Mouse (Mus musculus) urinary bladder, postnatal 10 days (tissue): ENCODE data around the gene Drd2.

ENCODE experiments used
- DNase-seq: peaks from one replicate; pipeline ENCODE4 v3.0.0; 2022; ENCODE audit warnings: low spot score

Drd2 gene

DNA sequence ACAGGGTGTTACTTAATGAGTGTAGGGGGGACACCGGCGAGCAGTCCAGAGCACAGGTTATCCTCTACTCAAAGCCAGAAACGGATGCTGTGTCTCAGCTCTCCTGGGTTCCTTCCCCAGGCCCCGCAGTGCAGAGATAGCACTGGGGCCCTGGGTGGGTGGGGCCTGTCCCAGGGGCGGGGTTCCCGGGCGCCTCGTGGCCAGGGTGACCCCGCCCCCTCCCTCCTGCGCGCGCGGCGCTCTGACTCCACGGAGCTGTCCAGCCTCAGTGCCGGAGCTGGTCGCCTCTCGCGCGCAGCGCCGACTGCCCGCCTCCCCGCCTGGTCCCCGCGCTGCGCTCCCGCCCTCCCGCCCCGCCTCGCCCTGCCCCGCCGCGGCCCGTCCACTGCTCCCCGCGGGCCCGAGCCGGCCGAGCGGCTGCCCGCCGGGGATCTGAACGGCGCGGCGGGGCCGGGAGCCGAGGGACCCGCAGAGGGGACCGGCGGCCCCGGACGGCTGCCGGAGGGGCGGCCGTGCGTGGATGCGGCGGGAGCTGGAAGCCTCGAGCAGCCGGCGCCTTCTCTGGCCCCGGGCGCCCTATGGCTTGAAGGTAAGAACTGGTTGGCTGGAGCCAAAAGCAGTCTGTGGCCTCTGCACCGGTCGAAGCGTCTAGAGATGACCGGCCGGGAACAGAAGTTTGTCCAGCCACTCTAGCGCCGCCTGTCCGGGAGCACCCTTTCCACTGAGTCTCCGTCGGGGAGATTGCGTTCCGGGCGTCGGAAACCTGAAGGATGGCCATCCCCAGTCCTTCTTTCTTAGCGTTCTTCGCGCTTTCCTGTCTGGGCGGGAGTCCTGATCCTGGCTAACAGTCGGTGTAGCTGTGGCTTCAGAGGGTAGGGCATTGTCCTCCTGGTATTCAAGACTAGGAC lies at the start of gene Drd2:
TSS of gene Drd2 (plus strand) at position 492 of the 908 bp plus-strand sequence.
- DNase-seq, result no peak

DNA sequence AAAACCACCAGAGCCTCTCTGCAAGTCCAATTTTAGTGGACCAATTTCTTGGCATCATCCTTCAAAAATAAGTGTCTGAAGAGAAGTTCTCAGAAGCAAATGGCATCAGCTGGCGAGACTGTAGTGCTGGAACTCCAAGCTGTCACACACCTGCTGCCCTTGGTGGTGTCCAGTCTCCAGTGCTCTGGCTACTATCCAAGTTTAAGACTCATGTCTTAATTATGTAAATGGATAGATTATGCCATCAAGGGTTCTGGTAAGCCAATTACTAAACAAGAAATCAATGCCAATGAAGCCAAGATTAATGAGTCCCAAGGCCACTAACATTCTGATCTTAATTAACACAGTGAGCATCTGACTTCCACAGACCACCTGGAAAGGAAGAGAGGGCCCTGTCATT lies 45.3 kb upstream of the Drd2 start:
- no peak for DNase-seq

DNA sequence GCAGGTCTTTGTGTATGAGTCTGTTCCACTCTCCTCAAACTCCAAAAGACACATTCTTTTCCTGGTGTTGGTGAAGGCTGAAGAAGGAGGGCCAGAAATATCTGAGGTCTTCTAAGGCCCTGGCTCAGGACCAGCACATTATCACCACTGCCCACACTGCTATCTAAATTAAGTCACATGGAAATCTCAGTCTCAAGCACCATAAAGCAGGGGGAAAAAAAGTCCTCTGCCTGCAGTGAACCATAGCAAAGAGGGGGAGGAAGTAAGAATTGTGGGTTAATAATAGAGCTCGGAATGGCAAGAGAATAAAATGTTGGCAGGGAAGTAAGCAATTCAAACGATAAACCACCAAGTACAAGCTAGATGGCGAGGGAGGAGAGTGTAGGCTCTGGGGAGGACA lies 32.9 kb upstream of the Drd2 start:
- DNase-seq, result no peak

DNA sequence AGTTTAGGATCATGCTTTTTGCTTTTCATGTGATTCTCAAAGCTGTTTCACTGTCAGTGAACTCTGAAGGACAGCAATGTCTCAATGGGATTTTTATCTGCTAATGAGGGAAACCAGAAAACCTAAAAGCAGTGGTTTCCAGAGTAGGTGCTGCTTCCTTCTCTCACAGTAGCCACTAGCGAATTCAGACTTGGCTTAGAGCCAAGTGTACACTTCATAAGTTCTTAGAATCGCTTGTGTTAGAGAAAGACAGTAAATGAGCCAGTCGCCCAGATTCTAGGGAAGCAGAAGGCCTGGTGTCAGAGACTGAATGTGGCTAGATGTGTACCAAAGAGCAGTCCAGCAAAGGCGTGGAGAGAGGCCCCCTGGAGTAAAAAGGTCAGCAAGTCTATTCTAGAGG lies 29.6 kb upstream of the Drd2 start:
- no peak for DNase-seq

DNA sequence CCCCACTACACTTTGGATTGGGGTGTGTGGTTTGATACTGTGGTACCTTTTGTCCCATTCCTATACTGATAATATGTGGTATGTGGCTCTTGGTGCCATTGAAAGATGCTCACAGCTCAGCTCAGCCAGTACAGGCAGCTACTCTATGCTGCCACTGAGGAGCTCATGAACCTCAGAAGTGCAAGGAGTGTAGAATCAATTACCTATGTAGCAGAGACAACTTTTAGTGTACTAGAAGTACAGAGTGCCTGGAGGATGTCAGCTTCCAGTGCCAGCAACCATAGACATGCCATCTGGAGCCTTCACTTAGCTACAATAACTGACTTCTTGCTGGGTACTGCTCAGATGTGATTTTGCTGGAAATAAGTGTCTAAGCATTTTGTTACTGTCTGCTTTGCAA lies 21.8 kb upstream of the Drd2 start:
- DNase-seq, result no peak

DNA sequence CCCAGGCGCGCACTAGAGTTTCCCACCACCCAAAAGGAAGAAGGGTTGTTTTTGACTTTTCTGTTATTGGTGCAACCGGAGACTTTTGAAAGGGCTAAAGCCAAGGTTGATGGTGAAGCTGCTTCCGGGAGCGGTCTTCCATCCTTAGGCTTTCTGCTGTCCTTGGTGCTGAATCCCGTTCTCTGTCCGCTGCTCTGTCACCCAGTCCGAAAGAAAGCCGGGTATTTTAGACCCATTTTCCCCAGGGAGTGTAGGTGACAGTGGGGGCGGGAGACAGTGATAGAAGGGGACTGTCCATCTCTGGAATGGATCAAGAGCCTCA lies 578 bp downstream of the Drd2 start:
- no peak for DNase-seq

DNA sequence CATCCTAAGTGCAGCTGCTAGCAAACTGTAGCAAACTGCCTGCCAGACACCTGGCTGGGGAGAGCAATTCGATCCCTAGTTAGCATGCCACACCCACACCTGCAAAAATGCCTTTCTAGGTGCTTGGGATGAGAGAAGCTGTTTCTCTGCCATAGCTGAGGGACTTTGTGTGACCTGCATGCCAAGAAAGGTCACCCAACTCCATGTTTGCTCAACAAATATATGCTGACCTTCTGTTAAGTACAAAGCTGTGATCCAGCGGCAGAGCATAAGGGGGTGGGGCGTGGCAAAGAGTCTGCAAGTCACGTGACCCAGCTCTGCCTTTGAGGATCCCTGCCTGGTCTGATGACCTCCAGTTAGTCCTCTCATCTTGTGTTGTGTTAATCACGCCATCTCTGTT lies 25.3 kb downstream of the Drd2 start:
- no peak for DNase-seq

DNA sequence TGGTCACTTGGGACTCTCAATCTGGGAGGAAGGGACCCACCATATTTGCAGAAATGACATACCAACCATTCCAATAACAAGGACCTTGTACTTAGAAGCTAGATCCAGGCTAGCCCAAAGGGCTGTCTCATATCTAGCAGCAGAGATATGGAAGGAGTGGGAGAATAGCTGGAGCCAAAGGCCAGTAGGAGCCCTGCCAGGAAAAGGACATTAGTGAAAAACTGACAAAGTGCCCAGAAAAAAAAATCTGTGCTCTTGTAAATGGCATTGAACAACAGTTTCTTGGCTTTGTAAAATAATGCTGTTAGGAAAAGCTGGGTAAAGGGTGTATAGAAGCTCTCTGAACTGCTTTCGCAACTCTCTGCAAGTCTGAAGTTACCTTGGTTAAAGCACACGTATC lies 33.5 kb downstream of the Drd2 start:
- DNase-seq, result no peak

DNA sequence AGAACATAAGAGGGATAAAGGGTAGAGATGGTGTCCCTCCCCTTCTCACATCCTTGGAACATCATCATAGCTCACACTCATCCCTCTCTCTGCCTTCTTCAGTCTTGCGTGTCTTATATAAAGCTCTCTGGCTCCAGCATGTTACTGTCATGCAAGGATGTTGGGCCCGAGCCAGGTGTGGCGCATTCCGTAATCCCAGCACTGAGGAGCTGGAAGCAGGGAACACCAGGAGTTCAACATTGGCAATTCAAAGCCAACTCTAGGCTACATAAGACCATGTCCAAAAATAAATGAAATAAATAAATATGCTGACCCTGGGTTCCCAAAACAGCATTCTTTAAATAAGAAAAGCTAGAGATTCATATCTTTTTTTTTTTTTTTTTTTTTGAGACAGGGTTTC lies 39.5 kb downstream of the Drd2 start:
- DNase-seq, result no peak

DNA sequence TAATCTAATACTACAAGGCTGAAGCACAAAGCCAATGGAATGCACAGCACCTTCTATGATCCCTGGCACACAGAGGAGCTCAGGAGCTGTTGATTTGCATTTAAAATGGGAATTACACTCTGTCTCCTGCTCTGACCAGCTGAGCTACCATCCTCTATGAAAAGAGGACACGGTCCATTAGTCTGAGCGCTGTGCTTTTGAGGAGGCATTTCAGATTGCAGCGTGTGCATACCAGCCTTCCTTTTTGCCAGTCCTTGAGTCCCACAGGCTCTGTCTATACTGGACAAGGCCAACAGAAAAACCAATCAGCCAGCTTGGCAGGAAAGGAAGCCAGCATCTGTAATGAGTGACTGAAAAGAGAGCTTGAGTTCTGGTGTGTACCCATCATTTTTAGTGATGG lies 43.6 kb downstream of the Drd2 start:
- DNase-seq, result no peak

DNA sequence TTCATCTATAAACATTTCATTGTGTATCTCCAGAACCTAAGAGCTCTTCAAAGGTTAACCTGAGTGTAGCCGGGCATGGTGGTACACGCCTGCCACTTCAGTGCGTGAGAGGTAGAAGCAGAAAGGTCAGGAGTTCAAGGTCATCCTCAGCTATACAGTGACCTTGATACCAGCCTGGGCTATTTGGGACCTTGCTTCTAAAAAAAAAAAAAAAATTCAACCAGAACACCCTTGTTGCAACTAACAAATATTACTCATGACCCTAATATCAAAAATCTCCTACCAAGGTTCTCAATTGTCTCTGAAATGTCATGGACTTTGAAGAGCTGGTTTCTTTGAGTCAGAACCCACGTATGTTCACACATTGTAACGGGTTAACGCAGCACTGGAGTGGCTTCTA lies 44.4 kb downstream of the Drd2 start:
- no peak for DNase-seq

DNA sequence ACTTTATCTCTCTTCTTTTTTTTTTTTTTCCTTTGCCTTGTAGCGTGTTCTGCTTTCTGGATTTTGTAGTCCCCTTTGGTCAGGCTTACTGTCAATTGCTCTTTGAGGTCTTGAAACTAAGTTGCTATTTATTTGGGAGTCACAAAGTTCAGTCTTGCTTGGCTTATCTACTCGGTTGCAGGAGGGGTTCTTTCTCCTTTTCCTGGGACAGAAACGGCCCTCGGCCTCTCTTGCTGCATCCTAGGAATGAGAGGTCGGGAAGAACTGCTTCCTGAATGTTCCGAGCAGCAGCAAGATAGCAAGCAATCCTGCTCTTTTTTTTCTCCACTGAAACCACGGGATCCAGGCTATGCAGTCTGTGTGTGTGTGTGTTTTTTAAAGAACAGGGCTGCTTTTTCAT lies 44.9 kb downstream of the Drd2 start:
- DNase-seq, result no peak

DNA sequence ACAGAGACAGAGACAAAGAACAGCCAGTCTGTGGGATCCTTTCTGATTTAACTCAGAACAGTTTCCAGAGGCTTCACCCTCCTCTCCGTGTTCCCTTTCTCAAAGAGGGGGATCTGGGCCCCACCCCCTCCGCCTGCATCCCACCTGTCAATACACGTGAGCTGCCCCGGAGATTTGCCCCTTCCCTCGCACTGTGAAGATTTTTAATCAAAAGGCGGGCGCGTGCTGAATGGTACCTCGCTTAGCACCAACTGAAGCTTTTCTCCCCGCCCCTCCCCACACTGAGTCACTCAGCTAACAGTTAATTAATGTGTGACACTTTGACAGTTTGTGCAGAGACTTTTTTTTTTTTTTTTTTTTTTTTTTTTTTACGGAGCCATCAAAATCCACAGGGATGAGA lies 45.7 kb downstream of the Drd2 start:
- DNase-seq, result no peak

DNA sequence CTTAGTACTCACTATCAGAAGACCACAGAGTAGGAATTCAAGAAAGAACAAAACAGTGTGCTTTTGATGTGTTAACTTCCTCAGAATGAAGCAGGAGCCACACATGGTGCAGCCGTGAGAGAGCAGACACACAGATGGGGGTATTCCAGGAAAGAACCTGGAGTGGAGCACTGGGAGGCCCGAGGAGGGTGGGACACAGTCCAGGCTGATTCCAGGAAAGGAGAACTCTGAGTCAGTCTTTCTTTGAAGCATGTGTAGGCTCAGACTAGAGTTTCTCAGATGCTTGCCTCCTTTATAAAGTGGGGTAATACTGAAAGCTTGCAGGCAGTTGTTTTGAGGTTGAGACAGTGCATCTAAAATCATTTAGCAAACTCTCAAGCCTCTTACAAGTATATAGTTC lies 51.8 kb downstream of the Drd2 start:
- no peak for DNase-seq

DNA sequence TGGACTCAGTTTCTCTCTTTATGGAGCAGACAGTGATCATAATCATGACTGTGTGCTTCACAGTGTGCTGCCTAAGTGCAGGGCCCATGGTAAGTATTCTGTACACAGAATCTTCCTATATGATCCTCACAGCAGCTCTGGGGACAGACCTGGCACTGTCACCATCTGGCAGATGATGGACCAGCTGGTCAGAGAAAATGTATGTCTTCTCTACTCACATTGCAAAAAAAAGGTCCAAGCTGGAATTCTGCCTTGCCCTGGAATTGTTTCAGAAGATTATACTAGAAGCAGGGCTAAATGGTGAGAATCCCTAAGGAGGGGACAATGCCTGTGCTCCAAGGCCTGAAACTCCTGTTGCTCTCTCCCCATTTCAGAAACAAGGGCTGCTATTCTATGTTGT lies 55.6 kb downstream of the Drd2 start:
- DNase-seq, result no peak

DNA sequence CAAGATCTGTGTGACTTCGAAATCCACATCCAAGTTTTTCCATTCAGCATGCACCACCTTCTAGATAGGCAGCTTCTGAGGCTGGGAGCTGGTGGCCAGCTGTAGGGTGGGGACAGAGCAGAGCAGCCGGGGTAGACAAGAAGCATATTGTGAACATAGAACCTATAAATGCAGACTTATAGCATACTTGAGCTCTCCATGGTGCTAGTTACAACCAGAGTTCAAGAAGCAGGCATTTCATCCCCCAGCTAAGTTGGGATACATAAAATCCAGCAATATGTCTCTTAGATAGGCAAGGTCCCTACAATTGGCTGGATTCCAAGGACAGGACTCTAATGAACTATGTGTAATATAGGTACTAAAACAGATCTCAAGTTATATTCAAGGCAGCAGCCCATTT lies 63.3 kb downstream of the Drd2 start:
- no peak for DNase-seq

DNA sequence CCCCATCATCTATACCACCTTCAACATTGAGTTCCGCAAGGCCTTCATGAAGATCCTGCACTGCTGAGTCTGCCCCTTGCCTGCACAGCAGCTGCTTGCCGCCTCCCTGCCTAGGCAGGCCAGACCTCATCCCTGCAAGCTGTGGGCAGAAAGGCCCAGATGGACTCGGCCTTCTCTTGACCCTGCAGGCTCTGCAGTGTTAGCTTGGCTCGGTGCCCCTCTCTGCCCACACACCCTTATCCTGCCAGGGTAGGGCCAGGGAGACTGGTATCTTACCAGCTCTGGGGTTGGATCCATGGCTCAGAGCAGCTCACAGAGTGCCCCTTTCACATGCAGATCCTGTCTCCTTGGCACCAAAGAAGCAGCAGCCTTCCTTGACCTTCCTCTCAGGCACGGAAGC lies 66.6 kb downstream of the Drd2 start:
- DNase-seq, result no peak

DNA sequence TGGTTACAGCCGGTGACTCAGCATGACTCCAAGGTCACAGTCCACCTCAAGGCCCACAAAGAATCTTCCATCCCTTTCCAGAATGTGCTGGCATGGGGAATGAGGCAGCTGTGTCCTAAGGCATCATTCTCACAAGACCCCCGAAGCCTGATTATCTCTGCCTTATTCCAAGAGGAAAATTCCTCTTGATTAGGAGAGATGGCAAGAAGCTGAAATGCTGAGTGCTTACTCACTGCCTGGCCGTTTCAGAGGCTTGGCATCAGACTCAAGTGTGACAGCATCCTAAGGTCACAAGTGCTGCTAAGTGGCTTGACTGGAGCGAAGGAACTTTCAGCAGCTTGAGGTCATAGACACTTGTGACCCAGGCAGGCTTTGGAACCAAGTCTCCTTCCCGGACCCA lies 70.2 kb downstream of the Drd2 start:
- no peak for DNase-seq

DNA sequence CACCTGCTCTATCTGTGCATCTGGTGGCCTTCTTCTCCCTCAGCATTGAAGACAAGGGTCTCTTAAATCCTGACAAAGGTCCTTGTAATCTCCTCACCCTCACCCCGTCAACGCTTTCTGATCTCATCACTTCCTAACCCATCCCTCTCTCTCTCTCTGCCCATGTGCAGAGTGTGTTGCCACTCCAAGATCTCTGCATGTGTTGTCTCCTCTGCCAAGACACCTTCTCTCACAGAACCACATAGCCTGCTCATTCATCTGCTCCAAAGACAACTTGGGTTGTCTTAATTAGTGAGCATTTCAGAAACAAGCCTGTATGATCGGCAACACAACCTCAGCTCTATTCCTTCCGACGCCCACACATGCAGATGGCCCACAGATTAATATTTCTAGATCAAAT lies 83.4 kb downstream of the Drd2 start:
- no peak for DNase-seq

DNA sequence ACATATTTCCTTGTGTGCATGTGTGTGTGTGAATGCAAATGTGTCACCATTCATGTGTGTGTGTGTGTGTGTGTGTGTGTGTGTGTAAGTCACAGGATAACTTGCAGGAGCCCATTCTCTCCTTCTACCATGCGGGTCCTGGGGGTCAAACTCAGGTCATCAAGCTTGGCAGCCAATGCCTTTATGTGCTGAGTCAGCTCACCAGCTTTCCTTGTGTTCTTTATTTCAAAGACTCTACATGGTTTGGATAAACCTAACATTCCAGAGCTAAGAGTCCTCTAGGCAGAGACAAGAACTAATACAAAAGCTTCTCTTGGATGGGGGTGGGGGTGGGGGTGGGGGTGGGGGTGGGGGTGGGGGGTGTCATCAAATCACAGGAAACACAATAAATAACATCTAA lies 85.2 kb downstream of the Drd2 start:
- DNase-seq, result no peak

DNA sequence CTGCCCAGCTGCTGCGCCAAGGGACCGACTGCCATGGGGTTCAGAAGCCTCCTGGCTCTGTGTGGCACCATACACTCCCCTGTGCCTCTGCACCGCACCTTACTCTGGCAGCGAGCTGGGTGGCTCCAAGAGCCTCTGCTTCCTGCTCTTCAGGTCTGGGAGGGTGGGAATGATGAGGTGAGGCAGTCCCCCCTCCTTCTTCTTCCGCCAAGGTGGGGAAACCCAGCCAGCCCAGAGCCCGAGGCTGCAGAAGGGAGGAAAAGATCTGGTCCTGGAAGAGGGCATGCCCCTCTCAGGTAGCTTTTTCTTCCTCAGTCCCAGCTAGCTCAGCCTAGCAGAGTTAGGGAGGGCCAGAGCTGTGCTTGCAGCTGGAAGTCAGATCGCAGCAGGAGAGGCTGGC lies 86.5 kb downstream of the Drd2 start, which contains the start of gene Ankk1:
TSS of gene Ankk1 (minus strand) at position 101 of the 400 bp plus-strand sequence.
- DNase-seq, result no peak

DNA sequence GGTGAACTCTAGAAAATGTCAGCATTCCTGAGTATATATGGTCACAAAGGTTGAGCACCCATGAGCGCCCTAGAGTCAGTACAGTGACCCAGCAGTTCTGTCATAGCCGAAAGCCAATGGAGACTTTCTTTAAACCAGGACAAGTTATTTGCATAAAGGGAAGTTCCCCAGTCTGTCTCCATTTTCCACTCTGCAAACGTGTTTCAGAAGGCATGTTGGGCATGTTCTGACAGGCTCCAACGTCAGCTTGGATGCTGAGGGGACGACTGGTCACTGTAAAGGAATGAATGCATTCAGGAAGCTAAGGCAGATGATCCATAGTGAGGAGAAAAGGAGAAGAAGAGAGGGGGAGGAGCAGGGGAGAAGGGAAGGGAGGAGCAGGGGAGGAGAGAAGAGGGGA lies 87.1 kb downstream of the Drd2 start:
- DNase-seq, result no peak

DNA sequence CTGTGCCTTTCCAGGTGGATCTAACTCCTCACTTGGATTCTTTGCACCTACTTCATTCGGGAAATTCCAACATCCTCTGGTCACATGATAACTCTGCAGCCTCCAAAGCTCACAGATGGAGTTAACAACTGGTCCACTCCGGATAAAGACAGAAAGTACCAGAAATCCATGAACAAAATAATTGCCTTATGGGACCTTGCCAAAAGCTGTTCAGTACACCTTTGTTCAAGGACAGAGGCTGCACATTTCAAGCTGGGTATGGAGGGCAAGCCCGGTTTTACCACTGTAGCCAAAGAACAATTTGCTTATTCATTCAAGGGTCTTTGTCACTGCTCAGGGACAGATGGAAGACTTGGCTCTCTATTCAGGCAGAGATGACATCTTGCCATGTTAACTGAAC lies 102.2 kb downstream of the Drd2 start:
- DNase-seq, result no peak

DNA sequence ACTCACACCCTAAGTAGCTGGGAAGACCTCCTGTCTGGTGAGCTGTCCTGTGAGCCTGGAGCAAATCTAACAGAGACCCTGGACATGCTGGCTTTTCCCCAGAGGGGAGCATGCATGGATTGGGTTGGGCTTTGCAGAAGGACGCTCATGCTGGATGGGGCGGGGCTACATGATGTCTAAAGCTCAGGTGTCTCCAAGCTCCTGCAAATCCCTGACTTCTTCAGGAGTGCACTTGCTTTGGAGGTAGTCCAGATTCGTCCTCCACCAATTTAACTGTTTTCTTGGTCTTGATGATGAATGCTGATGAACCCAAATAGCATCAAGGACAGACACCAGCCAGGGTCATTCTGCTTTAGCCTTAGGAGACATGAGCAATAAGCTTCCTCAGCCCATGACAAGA lies 110.1 kb downstream of the Drd2 start:
- DNase-seq, result no peak
